Mouse (Mus musculus) intestine, embryonic 14.5 days (tissue): ENCODE measurements at regions not wholly inside any gene's neighbourhood (a gene's known extent, or its start where the extent isn't known, plus 50 kb on each side); places are given as distances from the start of the nearest gene placed in this dataset.

Source experiments
- ATAC-seq: fragments of 200-750 bp; cut with Nextera tagmentation; replicated peaks from 2 replicates; pipeline ENCODE4 v1.8.0; 2017; ENCODE audit warnings: low read depth, moderate number of reproducible peaks, moderate TSS enrichment, moderate library complexity; ENCODE audit not compliant: low FRiP score, low TSS enrichment
- DNase-seq: peaks from one replicate; pipeline ENCODE4 v3.0.0-alpha.2; 2018; ENCODE audit warnings: low spot score
- H3K27ac ChIP-seq: fragments of 300-500 bp; sonication (generic); 2 replicates; pipeline ENCODE4 v1.5.1; 2014; ENCODE audit warnings: low read depth, mild to moderate bottlenecking, control low read depth
- H3K27me3 ChIP-seq: fragments of 300-500 bp; sonication (generic); replicated peaks from 2 replicates; pipeline ENCODE4 v1.6.1; 2014; ENCODE audit warnings: low read length, control low read depth; ENCODE audit not compliant: control insufficient read depth, insufficient read depth
- H3K36me3 ChIP-seq: fragments of 300-500 bp; sonication (generic); 2 replicates; pipeline ENCODE4 v1.6.1; 2014; ENCODE audit warnings: low read length, control low read depth; ENCODE audit not compliant: control insufficient read depth, insufficient read depth
- H3K4me1 ChIP-seq: fragments of 300-500 bp; sonication (generic); replicated peaks from 2 replicates; pipeline ENCODE4 v1.6.1; 2014; ENCODE audit warnings: low read length, control low read depth, mixed read lengths; ENCODE audit not compliant: control insufficient read depth, insufficient read depth
- H3K4me2 ChIP-seq: fragments of 300-500 bp; sonication (generic); 2 replicates; pipeline ENCODE4 v1.6.1; 2014; ENCODE audit warnings: low read length
- H3K4me3 ChIP-seq: fragments of 300-500 bp; sonication (generic); 2 replicates; pipeline ENCODE4 v1.5.1; 2014; ENCODE audit warnings: low read depth, low read length, control low read depth, mixed read lengths
- H3K9ac ChIP-seq: fragments of 300-500 bp; sonication (generic); 2 replicates; pipeline ENCODE4 v1.6.1; 2014; ENCODE audit warnings: mild to moderate bottlenecking, low read length
- H3K9me3 ChIP-seq: fragments of 300-500 bp; sonication (generic); 2 replicates; pipeline ENCODE4 v1.6.1; 2016; ENCODE audit warnings: low read length, control low read depth; ENCODE audit not compliant: control insufficient read depth
- WGBS: fragments of 180-500 bp; shearing (Covaris S2); extraction: QIAGEN DNeasy Blood & Tissue Kit; methylation state at CpG from one replicate; pipeline ENCODE4 v1.1.7; 2014; 5-methylcytosine and 5-hydroxymethylcytosine counted together

DNA sequence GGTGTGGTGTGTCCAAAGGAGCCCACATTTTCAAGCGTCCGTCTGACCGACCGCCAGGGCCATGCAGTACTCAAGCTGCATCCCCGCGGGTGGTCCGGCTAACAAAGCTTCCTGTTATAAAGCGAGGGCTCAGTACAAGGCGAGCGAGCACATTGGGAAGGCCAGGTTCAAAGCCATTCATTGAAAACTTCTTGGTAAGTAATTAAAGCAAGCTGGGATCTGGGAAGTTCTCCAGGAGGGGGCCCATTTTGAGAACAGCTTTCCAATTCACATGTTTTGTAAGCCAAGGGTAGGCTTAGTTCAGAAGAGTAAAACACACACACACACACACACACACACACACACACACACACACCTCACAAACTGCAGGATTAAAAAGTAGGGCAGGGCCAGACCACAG is 57.3 kb upstream of the Prep start:
- H3K4me2 ChIP-seq = no peak overlapping the region
- no peaks in the 10 kb centered on the region for H3K27me3 ChIP-seq
- H3K9ac ChIP-seq = no peak overlapping the region
- DNase-seq (no peak), ATAC-seq (no peak)
- no peaks in the 10 kb centered on the region for H3K4me1 ChIP-seq
- no peak overlapping the region for H3K4me3 ChIP-seq
- H3K36me3 ChIP-seq = no peaks in the 10 kb centered on the region
- H3K27ac ChIP-seq = no peak overlapping the region
- 48% methylated on average over 10 of the region's 10 CpGs for WGBS
- H3K9me3 ChIP-seq = no peaks in the 10 kb centered on the region

- Histone ChIP-seq H3K4me1 (no peaks in the 10 kb centered on the region), H3K36me3 (no peaks in the 10 kb centered on the region), H3K9me3 (no peaks in the 10 kb centered on the region), H3K27me3 (no peaks in the 10 kb centered on the region), H3K27ac (no peak overlapping the region), H3K4me3 (no peak overlapping the region), H3K9ac (no peak overlapping the region), H3K4me2 (no peak overlapping the region)
- ATAC-seq (no peak), DNase-seq (no peak)
- 92% methylated on average over 1 of the region's 1 CpGs for WGBS
Observed at GRCm38 (mm10) chr10:45009235-45009634, 57.8 kb upstream of the Prep start.

DNA sequence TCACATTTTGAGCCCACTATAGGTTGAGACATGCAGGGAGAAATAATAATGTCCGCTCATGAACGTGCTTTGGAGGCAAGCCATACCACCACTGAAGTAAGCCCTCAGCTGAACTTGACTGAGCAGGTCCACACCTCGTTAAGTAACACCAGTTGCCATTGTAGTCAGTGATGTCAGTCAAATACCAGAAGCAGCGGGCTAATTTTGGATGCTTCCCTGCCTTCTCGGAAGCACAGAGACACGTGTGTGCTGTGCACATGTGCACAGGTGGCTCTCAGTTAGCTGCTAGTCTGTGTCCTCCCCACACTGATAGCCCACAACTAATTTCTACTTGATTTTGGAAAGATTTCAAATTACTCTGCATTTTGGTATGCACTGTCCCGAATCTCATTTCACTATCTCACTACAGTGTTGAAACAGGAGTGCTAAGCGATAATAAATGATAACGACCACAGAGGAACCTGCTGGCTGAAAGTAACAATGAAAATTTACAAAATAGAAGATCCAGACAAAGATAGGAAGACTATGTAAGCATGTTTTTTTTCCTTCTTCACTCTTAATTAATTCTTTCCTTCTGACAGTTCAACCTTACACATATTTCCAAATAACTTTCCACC is 62.9 kb upstream of the Prep start:
- WGBS = 80% methylated on average over 9 of the region's 9 CpGs
- Histone ChIP-seq H3K4me2 (no peak overlapping the region), H3K4me1 (peaks cover 16% of the 10 kb centered on the region; the same call in 1 of the 2 replicates), H3K4me3 (no peak overlapping the region), H3K36me3 (no peaks in the 10 kb centered on the region), H3K9me3 (no peaks in the 10 kb centered on the region), H3K27ac (no peak overlapping the region), H3K9ac (no peak overlapping the region), H3K27me3 (no peaks in the 10 kb centered on the region)
- no peak for ATAC-seq
- DNase-seq = no peak

GRCm38 (mm10) chr10:45003344-45003681 is 63.7 kb upstream of the Prep start:
- peak overlapping the region; percentile 18; the same call in 1 of the 2 replicates for H3K4me2 ChIP-seq

DNA sequence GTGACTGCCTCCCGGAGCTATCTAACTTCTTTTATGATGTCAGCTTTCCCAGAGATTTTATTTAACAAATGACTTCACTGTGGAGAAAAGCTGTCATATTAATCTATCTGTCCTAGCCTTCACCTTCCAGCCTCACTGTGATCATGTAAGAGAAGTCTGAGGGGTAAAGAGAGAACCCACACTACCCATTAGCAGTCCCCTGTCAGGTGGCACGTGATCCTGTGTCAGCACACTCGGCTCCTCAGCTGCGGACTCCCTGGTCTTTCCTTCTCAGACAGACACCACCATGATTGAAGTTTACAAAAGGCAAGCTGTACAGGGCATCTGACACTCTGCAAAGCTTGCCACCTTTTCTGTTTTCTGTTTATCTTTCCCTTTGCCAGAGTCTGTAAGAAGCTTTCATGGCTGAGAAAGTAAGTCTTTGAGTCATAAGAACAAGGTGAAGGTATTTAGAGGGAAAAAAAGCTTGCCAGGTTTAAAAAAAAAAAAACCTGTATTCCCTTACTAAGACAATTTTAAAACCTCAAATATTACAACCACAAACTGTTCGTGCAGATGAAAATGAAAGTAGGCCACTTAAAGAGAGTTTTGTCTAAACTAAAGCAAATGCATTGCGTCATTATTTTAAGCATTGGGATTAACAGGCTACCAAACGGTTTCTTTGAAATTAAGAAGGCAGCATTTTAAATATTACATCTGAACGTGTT is 64.2 kb upstream of the Prep start:
- ATAC-seq (peak; percentile 70; the same call in 1 of the 2 replicates), DNase-seq (no peak)
- Histone ChIP-seq H3K27me3 (no peaks in the 10 kb centered on the region), H3K27ac (peak overlapping the region; percentile 64), H3K36me3 (no peaks in the 10 kb centered on the region), H3K4me2 (peak overlapping the region; percentile 18; the same call in 1 of the 2 replicates), H3K4me1 (peaks cover 24% of the 10 kb centered on the region; the same call in 1 of the 2 replicates), H3K9me3 (no peaks in the 10 kb centered on the region), H3K9ac (no peak overlapping the region), H3K4me3 (no peak overlapping the region)
- WGBS = 32% methylated on average over 8 of the region's 8 CpGs

More at GRCm38 (mm10) chr10:45003344-45003681, 63.7 kb upstream of the Prep start:
- DNase-seq (peak; percentile 60), ATAC-seq (no peak)
- H3K9me3 ChIP-seq = no peaks in the 10 kb centered on the region
- H3K9ac ChIP-seq = no peak overlapping the region
- H3K27ac ChIP-seq = peak overlapping the region; percentile 64; the same call in 1 of the 2 replicates
- WGBS = 50% methylated on average over 2 of the region's 2 CpGs
- H3K36me3 ChIP-seq = no peaks in the 10 kb centered on the region
- peaks cover 21% of the 10 kb centered on the region; the same call in 1 of the 2 replicates for H3K4me1 ChIP-seq
- H3K4me3 ChIP-seq = no peak overlapping the region
- H3K27me3 ChIP-seq = no peaks in the 10 kb centered on the region

DNA sequence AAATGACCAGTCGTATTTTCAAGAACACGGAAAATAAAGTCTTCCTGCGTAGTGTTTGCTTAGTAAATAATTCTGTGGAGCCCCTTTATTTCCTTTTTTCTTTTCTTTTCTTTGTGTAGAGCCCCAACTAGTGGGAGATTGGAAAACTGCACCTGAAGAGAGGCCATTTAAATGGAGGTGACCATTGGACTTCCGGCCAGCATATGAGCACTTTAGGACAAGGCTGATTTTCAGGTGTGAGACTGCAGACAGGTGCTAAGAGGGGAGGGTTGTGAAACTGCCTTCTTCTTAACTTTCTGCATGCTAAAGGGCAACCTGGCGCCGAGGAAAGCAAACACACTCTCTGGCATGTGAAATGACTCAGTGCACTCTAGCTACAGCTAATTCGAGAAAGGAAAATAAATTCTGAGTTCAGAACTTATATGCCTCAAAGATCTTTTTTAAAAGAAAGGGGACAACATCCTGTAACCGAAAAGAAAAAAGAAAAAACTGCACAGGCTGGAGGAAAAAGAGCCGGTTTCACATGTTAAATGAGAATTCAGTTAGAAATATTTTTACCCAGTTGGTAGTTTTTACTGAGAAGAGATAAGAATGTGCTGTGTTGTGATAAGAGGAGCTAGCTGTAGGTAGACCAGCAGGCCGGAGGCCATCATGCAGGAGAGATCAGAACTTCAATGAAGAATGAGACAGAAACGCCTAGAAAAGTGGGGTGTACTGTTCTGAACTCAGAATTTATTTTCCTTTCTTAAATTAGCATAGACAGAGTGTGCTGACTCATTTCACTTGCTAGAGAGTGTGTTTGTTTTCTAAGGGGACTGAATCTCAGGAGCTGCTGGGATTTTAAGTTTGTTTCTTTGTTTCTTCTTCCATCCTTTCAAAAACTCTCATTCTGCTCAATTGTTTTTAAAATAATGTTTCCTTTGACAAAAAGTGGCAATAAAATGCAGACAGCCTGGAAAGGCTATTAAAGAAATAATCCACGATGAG is 65.8 kb upstream of the Prep start:
- Histone ChIP-seq H3K4me1 (peaks cover 28% of the 10 kb centered on the region; the same call in 1 of the 2 replicates), H3K9me3 (no peaks in the 10 kb centered on the region), H3K27ac (peak overlapping the region; percentile 75), H3K4me3 (peak overlapping the region; percentile 28), H3K4me2 (peak overlapping the region; percentile 62), H3K9ac (peak overlapping the region; percentile 45), H3K36me3 (no peaks in the 10 kb centered on the region), H3K27me3 (no peaks in the 10 kb centered on the region)
- WGBS = 38% methylated on average over 12 of the region's 12 CpGs
- ATAC-seq (peak; percentile 40; the same call in 1 of the 2 replicates), DNase-seq (peak; percentile 75)

GRCm38 (mm10) chr10:45000027-45000840 is 66.8 kb upstream of the Prep start:
- Histone ChIP-seq H3K9ac (peak overlapping the region; percentile 45), H3K9me3 (no peaks in the 10 kb centered on the region), H3K4me1 (peaks cover 28% of the 10 kb centered on the region; the same call in 1 of the 2 replicates), H3K36me3 (no peaks in the 10 kb centered on the region), H3K4me3 (peak overlapping the region; percentile 28), H3K4me2 (peak overlapping the region; percentile 62), H3K27ac (peak overlapping the region; percentile 75), H3K27me3 (no peaks in the 10 kb centered on the region)
- 29% methylated on average over 18 of the region's 18 CpGs for WGBS
- DNase-seq (peak; percentile 61), ATAC-seq (no peak)
